Mouse (Mus musculus) left cerebral cortex, postnatal 4 days (tissue): ENCODE data around the gene Brpf3. TPM values are rescaled to one million over a fixed set of nuclear protein-coding genes. Genes with fewer than 3 reads are reported as not detected.
"Not testable (repeated sequence)": the region's sequence is repeated elsewhere in the genome, so short reads cannot be mapped to it uniquely, and the experiment has no call there.

ENCODE experiments used
- DNase-seq: peaks from one replicate; pipeline ENCODE4 v3.0.0-alpha.2; 2022
- intact Hi-C: fragments of 180-260 bp; cut with DNase I; formaldehyde crosslinking; loops from one replicate; pipeline ENCODE4 v1.15.1; 2025
- total RNA-seq, 2 experiments: library from RNA; stranded (reverse); gene quantifications; 2 replicates each; pipeline ENCODE4 v1.2.3; 2021

The Brpf3 gene
- total RNA-seq, 2 experiments from 2014 or later = 40.4 to 41.5 TPM

DNA sequence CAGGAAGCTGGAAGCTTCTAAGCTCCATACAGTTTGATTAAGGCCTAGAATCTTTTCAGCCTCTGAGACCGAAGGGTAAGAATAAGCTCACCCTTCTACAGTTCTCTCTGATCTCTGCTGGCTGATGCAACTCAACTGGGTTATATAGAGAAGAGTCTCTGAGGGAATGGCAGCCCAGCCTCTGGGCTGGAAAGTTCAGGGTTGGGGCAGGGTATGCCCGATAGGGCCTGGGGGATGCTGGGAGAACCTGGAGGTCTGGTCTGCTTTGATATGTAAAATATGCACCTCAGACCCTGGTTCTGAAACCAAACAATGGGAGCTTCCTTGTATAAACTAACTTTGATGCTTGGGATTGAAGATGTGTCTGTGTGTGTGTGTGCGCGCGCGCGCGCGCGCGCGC lies 13.4 kb upstream of the Brpf3 start:
- intact Hi-C loops = no loop called here
- DNase-seq = no peak

DNA sequence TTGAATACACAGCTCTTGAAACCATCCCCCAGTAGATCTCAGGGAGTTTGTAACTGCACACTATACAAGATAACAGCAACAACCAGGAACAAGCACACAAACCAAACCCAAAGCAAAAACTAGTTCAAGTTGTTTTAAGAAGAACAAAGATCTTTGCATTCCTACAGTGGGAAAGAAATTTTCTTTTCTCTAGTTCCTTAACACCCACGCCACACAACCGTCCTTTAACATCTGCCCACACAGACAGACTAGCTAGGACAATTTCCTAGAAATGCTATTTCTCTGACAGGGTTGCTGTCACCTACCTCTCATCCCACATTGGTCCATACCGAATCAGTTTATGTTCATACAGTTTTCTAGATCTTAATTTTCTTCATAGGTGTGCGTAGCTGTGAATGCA lies 3.9 kb upstream of the Brpf3 start:
- intact Hi-C loops = no loop called here
- DNase-seq = no peak

DNA sequence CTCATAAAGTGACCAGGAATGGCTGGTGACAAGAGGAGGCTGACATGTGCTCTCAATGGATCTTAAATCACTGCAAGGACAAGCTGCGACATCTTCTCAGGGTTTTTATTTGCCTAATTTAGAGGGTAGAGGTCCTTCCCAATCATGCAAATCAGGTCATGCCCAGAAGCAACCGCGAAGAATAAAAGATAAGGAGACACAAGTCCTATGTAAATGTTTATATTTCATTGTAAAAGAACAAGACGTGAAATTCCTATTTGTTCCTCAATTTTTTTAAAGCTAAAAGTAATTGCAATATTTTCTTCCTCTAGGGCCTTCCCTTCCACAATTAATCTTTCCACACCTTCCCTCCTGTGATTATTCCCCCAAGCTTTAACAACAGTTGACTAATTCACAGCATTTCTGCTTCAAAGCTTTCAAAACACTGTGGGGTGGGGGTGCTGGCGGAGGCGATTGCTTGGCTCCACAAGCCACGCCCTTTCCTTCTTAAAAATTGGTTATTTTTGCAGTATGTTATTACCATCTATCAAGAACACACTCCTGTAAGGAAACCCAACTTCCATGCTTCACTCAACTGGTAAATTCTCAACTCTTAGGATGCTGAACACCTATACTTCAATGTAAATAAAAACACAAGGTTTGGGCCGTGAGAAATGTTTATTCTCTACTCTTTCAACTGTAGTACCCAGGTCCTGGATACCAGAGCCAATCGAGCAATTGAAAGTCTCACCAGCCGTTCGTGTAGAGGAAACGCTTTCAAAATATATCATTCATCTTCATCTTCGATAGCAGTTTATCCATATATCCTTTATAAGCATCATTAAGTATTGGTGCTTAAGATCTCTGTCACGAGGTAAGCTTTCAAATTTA lies 1.4 kb upstream of the Brpf3 start:
- no peak for DNase-seq
- intact Hi-C loops = no loop called here

DNA sequence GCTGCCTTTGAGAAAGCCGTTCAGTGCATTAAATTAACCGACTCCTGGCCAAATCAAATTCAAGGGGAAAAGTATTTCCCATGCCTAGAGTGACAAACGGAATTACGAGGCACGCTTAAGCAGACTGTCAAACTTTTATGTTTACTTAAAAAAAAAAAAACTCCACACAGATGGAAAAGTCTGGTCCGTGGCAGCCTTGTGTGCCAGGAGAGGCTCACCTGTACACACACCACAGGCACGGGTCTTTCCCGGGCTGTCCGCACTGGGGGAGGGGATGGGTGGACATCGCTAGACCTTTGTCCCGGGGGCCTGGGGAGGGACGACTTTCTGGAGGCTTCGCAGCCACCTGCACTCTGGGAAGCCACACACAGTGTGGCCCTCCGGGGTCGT lies 614 bp upstream of the Brpf3 start:
- intact Hi-C loops = no loop called here
- no peak for DNase-seq

DNA sequence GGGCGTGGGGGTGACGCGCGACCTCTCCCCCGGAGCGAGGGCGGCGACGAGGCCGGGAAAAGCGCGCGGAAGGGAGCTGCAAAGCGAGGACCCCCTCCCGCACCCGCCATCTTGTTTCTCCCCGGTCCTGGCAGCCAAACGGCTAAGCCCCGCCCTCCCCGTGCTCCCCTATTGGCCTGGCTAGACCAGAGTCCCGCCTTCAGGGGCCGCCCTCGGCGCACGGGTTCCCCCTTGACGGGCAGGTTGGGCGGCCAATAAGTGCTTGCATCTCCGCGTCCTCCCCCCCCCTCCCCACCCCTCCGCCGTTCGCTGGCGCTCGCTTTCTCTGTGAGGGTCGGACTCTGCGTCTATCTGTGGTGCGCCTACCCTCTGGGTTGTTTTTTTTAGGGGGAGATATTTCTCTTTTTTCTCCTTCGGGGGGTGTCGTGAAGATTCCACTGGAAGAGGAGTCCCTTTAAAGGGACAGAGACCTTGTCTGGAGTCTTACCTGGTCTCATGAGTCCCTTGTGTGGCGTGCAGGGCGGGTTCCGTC lies 650 bp downstream of the Brpf3 start:
- intact Hi-C loops = no loop called here
- peak; percentile 100 for DNase-seq

DNA sequence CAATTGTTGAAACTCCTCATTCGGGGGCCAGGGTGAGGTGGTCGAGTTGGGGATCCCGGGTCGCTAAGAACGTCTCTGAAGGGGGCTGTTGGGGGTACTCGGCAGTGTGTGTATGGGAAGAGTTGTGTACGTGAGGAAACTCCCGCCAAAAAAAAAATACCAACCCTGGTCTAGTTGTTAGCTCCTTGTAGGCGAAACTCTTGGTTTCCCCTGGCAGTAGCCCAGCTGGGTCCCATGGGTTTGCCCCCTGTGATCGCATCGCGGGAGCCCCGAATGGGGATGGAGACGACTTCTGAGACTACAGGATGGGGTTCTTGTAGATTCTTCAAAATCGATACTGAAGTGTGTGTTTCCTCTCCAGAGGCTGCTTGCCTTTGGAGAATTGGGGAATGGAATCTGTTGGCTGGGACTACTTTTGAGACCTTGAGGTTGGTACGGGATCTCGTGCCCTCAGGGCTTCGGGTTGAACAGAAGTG lies 1.2 kb downstream of the Brpf3 start:
- DNase-seq = peak; percentile 49
- intact Hi-C loops = no loop called here

DNA sequence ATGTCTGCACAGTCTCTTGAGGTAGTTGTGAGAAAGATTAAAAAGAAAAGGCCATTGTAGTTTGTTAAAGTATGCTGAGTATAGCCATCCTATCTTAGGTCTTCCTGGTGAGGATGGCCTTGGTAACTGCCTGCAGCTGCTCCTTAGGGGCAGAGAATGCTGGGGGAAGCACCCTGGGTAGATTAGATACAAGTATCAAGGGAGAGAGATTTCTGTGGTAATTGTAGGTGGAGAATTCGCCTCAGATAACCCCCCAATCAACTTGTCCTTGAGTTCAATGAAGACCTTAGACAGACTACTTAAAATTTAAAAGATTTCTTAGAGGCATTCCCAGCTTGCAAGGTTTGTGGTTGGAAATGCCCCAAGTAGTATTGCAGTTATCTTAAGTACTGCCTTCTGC lies 2.4 kb downstream of the Brpf3 start:
- intact Hi-C loops = no loop called here
- DNase-seq = no peak

DNA sequence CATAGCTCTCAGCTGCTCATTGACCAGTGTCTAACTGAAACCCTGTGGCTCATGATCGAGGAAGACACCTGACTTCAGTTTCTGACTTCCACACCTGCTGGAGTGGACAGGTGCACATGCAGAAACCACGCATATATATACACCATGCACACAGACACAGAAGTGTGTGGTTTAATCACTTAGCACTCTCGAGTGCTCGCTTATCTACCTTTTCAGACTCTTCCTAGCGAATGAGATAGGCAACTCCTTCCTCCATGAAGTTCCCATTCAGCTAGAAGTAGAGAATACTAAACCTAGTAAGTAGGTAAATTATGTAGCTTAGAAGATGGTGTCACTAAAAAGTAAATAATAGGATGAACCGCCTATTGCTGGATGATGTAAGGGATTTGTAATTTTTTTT lies 4.1 kb downstream of the Brpf3 start:
- no peak for DNase-seq
- intact Hi-C loops = no loop called here

DNA sequence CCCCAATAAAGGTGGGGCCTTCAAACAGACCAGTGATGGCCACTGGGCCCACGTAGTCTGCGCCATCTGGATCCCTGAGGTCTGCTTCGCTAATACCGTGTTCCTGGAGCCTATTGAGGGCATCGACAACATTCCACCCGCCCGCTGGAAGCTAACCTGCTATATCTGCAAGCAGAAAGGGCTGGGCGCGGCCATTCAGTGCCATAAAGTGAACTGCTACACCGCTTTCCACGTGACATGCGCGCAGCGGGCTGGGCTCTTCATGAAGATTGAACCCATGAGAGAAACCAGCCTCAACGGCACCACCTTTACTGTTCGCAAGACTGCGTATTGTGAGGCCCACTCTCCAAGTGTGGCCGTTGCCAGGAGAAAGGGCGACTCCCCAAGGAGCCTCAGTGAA lies 5.9 kb downstream of the Brpf3 start:
- intact Hi-C loops = no loop called here
- DNase-seq = no peak

DNA sequence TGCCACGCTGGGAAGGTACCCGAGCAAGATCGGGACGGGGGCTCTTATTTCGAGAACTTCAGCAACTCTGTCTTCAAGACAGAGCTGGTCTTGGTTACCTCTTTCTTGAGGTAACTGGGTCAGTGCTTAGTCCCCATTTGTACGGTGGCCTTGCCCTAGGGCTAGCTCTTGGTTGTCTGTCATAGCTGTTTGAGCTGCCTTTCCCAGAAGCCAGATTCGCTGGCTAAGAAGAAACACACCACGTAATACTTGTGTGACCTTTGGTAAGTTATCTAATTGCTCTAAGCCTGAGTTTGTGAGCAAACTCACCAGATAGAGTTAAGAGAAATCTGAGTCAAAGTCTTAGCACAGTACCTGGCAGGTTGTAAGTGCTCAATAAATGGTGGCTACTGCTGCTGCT lies 7.8 kb downstream of the Brpf3 start:
- intact Hi-C loops = no loop called here
- no peak for DNase-seq

DNA sequence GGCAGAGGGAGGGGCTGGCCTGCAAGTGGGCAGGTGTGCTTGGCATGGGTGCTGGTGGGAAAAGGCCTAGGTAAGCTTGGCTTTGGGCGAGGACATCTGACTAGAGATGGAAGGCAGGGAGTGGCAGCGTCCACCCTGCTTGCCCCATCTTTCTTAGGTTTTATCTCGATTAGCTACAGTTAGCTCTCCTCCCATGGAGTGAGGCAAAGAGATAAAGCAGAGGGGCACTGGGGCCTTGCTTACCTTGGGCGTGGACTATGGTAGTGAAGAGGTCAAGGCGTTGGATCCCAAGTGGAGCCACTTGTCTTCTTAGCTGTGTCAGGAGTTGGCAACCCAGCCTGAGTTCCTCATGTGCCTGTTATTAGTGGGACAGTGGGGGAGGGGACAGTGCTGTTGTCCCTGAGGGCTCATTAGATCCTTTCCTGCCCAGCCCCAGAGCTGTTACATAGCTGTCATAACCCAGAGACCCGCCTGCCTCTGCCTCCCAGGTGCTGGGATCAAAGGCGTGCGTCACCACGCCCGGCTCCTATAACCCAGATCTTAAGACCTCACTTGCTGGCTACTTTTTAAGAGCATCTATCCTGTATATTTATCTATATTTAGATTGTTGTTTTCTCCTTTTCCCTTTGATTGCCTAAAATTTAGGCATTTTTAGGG lies 8.4 kb downstream of the Brpf3 start:
- intact Hi-C loops = no loop called here

DNA sequence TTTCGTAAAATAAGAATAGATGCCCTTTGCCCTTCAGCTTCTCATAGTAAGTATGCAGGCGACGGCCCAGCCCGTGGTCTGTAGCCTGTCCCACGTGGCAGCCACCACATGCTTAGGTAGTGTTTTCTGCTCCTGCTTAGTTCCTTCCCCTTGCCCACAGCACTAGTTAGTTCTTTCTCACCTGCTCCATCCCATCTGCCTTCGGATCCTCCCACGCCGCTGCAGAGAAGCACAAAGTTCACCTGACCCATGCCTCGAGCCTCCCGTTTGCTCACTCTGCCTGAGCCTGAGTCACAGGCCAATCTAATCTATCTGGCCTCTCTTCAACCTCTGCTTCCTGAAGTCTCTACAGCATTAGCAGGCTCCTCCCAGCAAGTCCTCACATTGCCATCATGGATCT lies 11.5 kb downstream of the Brpf3 start:
- intact Hi-C loops = no loop called here
- no peak for DNase-seq

More for the DNA sequence above, 8.4 kb downstream of the Brpf3 start:
- DNase-seq = no peak

DNA sequence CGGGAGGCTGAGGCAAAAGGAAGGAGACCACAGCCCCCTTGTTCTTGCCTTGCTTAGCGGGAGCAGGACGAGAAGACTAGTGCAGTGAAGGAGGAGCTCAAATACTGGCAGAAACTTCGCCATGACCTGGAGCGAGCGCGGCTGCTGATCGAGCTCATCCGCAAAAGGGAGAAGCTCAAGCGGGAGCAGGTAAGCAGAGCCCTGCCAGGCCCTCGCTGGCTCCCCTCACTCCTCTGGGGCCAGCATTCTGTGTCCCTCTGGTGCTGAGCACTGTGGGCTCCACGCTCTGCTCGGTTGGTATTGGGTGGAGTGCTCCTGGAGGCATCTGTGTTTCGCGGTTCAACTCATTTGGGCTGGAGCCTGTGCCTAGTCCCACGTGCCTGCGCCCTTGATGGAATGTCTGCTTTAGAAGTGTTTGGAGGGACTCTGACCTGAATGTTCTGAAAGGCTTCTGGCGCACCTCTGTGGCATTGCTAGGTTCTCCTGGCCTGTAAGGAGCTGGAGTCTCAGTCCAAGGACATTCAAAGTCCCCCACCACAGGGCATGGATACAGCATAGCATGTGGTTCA lies 13.7 kb downstream of the Brpf3 start:
- intact Hi-C loops = no loop called here
- no peak for DNase-seq

DNA sequence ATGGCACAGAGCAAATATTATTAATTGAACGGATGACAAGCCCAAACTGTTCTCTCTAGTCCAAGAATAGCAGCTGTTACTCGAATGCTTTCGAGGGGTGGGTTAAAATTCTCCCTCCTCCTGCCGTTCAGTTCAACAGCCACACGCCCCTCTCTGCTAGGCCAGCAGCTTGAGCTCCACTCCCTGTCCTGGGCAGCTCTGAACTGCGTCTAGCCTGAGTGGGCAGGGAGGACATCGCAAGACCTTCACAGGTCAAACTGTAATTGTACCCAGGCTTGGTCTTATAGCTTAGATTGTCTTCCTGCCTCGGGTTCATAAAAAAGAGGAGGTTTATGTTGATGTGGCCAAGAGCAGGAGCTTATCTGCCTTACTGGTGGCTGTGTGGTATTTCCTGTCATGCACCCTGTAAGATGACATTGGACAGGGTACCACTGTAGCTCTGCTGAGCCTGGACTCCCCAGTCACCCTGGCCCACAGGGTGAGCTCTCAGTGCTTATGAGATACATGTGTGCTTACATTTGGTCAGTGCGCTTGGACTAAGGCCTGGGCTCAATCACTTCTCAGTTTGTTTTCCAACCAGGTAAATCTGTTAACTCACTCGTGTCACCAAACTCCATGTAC lies 14.6 kb downstream of the Brpf3 start:
- intact Hi-C loops = no loop called here
- no peak for DNase-seq

DNA sequence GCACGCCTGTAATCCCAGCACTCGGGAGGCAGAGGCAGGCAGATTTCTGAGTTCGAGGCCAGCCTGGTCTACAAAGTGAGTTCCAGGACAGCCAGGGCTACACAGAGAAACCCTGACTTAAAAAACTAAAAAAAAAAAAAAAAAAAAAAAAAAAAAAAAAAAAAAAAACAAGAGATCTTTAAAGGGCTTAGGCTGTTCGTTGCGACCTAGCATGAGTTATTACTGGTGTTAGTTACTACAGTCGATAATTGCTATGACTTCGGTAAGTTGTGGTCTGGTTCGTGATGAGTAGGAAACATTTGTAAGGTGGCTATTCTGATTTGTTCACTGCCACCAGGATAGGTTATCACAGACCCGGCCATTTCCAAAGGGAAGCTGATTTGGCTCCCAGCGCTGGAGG lies 15.4 kb downstream of the Brpf3 start:
- DNase-seq, intact Hi-C loops: not testable (repeated sequence)

DNA sequence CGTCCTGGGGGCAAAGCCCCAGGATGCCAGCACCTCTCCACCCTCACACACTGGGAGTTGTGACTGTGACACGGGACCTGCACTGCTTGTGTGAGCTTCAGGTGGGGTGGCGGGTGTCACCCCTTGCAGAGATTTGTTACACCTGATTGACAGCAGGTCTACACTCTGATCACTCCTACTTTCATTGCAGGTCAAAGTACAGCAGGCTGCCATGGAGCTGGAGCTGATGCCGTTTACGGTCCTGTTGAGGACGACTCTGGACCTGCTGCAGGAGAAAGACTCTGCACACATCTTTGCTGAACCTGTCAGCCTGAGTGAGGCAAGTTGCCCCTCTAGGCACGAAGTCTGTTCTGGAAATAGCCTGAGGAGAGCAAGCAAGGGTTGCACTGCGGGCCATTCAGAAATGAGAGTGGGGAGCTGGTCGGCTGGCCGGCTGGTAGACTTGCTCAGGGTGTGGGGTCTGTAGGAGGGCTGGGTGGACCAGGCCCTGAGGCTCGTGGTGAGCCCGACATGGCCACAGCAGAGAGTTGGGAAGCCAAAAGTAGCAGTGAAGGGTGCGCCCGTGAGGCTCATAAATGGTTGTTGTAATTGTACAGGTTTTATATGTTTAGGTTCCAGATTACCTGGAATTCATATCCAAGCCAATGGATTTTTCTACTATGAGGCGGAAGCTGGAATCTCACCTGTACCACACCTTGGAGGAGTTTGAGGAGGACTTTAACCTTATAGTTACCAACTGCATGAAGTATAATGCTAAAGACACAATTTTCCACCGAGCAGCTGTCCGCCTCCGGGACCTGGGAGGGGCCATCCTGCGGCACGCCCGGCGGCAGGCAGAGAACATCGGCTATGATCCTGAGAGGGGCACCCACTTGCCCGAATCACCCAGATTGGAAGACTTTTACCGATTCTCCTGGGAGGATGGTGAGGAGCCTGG lies 16.3 kb downstream of the Brpf3 start:
- DNase-seq = no peak
- intact Hi-C loops = no loop called here

DNA sequence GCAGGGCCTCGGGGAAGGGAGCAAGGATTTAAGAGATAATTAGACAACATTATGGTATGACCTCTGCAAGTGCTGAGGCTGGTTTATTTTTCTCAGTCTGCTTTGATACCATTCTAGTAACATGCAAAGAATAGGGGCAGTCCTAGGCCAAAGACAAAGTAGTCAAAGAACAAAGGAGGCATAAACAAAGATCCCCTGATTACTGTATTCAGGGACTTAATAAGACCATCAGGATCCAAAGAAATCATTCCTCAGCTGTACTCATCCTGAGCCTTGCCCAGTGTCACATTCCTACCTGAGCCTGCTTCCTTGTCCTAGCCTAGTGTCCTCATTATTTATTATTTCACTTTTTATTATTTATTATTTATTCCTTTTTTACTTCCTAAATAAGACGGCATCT lies 19.3 kb downstream of the Brpf3 start:
- intact Hi-C loops = no loop called here
- DNase-seq = no peak

DNA sequence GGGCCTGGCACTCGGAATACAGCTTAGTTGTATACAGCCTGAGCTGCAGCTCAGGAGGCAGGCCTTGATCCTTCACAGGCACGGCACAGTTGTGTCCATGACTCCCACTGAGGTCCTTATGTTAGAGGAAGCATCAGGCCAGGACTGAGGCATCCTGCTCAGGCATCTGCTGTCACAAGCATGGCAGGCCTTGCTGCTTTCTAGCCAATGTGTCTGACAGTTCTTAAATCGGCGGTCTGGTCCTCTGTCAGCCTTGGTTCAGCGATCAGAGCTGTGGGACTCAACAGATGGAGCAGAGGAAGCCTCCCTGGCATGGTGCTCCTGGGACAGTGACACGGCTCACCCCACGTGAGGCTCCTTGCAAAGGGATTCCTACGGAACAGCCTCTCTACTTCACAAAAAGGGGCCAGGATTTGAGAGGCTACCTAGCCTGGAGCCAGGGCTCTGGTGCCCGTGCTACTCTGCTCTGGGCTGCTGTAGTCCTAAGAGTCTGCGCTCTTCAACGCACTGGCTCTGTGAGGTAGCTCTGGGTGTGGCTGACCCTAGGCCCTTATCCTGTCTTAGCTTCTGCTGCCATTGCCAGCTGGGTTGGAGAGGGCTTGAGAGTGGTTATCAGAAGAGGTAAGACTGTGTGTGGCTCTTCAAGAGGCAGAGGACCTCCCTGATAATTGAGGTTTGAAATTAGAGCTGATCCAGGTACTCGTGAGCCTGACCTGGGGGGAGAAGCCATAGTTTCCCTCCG lies 22.3 kb downstream of the Brpf3 start:
- peak; percentile 57 for DNase-seq
- intact Hi-C loops = no loop called here

DNA sequence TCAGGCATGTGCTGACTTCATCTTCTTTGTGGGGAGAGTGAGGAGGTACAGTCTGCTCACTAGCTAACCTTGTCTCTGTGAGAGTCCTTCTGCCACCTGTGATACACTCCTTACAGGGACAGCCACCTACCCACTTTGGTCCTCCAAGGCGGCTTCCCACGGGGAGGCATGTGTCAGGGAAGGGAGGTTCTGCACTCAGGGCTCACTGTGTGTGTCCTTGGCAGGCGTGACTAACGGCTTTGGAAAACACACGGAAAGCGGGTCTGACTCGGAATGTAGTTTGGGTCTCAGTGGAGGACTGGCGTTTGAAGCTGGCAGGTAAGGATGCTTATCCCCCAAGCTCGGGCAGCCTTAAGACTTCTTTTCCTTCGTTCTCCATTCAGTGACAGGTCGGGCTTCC lies 22.9 kb downstream of the Brpf3 start:
- no peak for DNase-seq
- intact Hi-C loops = no loop called here
